Mouse (Mus musculus) splenic B cell, adult 2 months (primary cell): Measurements from ENCODE around the gene Aamdc.

ENCODE experiments used
- DNase-seq: peaks from one replicate; pipeline ENCODE4 v3.0.0-alpha.2; 2011; ENCODE audit warnings: low read depth, low spot score
- H3K27me3 ChIP-seq: 2 replicates; pipeline ENCODE4 v1.6.1; 2012; ENCODE audit warnings: mild to moderate bottlenecking, low read length, moderate library complexity, mixed read lengths; ENCODE audit not compliant: control insufficient read depth, poor library complexity, insufficient read depth, severe bottlenecking
- H3K36me3 ChIP-seq: 2 replicates; pipeline ENCODE4 v1.6.1; 2012; ENCODE audit warnings: mild to moderate bottlenecking, low read length, moderate library complexity, mixed read lengths; ENCODE audit not compliant: control insufficient read depth, poor library complexity, insufficient read depth, severe bottlenecking

The Aamdc gene

GRCm38 (mm10) chr7:97569372-97569771 is 9.9 kb downstream of the Aamdc start:
- DNase-seq: no peak
- Histone ChIP-seq H3K27me3 (no peaks in the 10 kb centered on the region), H3K36me3 (no peaks in the 10 kb centered on the region; the same call in 1 of the 2 replicates)

- no peaks in the 10 kb centered on the region for H3K27me3 ChIP-seq
- H3K36me3 ChIP-seq: no peaks in the 10 kb centered on the region
These were observed 15.7 kb downstream of the Aamdc start for GRCm38 (mm10) chr7:97563576-97563975.

GRCm38 (mm10) chr7:97550673-97551072 is 28.6 kb downstream of the Aamdc start:
- Histone ChIP-seq H3K27me3 (no peaks in the 10 kb centered on the region), H3K36me3 (no peaks in the 10 kb centered on the region)
- DNase-seq: no peak

More at GRCm38 (mm10) chr7:97563576-97563975, 15.7 kb downstream of the Aamdc start:
- DNase-seq: peak; percentile 15

- no peak for DNase-seq
- H3K36me3 ChIP-seq: no peaks in the 10 kb centered on the region
- no peaks in the 10 kb centered on the region for H3K27me3 ChIP-seq
These were observed 30.0 kb downstream of the Aamdc start for GRCm38 (mm10) chr7:97549301-97549700.

GRCm38 (mm10) chr7:97546462-97546861 is 32.8 kb downstream of the Aamdc start:
- H3K27me3 ChIP-seq: no peaks in the 10 kb centered on the region

GRCm38 (mm10) chr7:97536571-97536970 is 42.7 kb downstream of the Aamdc start:
- peaks cover 9% of the 10 kb centered on the region for H3K36me3 ChIP-seq
- no peak for DNase-seq
- no peaks in the 10 kb centered on the region for H3K27me3 ChIP-seq

More at GRCm38 (mm10) chr7:97546462-97546861, 32.8 kb downstream of the Aamdc start:
- peaks cover 3% of the 10 kb centered on the region for H3K36me3 ChIP-seq
- no peak for DNase-seq

- no peak for DNase-seq
- no peaks in the 10 kb centered on the region for H3K27me3 ChIP-seq
- H3K36me3 ChIP-seq: peaks cover 10% of the 10 kb centered on the region
These were observed 43.8 kb downstream of the Aamdc start for GRCm38 (mm10) chr7:97535531-97535930.

GRCm38 (mm10) chr7:97519935-97520334 is 59.4 kb downstream of the Aamdc start:
- no peaks in the 10 kb centered on the region for H3K27me3 ChIP-seq
- no peak for DNase-seq
- H3K36me3 ChIP-seq: peaks cover 20% of the 10 kb centered on the region

- Histone ChIP-seq H3K36me3 (peaks cover 24% of the 10 kb centered on the region), H3K27me3 (no peaks in the 10 kb centered on the region)
- no peak for DNase-seq
These were observed 64.5 kb downstream of the Aamdc start for GRCm38 (mm10) chr7:97514786-97515185.

GRCm38 (mm10) chr7:97500555-97501209 is 78.6 kb downstream of the Aamdc start:
- no peaks in the 10 kb centered on the region; the same call in 1 of the 2 replicates for H3K27me3 ChIP-seq
- no peak for DNase-seq
- H3K36me3 ChIP-seq: peaks cover 11% of the 10 kb centered on the region
